Mouse (Mus musculus) bone marrow macrophage, adult 2 months (primary cell): ENCODE data around the gene Nr1h2.

Source experiments
- CTCF ChIP-seq: IDR thresholded peaks from 2 replicates; pipeline ENCODE4 v1.5.1; 2012; ENCODE audit warnings: low read depth, mild to moderate bottlenecking, low read length, moderate library complexity
- POLR2A ChIP-seq: IDR thresholded peaks from 2 replicates; pipeline ENCODE4 v1.6.1; 2012; ENCODE audit warnings: mild to moderate bottlenecking, low read depth, low read length, borderline replicate concordance

GRCm38 (mm10) chr7:44530507-44530906, 23.2 kb downstream of the Nr1h2 start:
- TF ChIP-seq CTCF (no peak), POLR2A (no peak)
